Mouse (Mus musculus) kidney, postnatal 14 days (tissue): Measurements from ENCODE around the gene Krtap4-1.
"Not testable (repeated sequence)": the region's sequence is repeated elsewhere in the genome, so short reads cannot be mapped to it uniquely, and the experiment has no call there.

Experiments used
- DNase-seq: peaks from one replicate; pipeline ENCODE4 v3.0.0; 2022; ENCODE audit warnings: mixed read lengths

Gene Krtap4-1

DNA sequence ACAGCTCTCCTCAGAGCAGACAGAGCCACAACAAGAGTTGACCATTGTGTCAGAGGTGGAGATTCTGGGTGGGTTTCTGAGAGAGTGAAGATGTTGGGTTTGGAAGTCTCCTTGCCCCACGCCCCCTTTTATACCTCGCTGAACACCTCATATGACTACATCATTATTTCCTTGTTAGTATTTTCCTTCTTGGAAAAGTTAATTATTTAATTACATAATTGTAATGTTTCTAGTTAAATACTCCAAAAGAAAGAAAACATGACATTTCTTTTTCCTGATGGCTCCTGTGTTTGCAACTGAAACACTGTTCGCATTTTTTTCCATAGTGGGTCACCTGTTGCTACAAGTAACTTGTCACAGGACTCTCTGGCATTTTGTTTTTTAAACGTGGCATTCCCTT lies at the start of gene Krtap4-1:
Gene Krtap4-1 (minus strand): TSS at position 101 of the 400 bp plus-strand sequence.
- DNase-seq = no peak

GRCm38 (mm10) chr11:99665860-99666259 lies 37.8 kb upstream of the Krtap4-1 start, which contains the start of gene Krtap4-6:
Krtap4-6 (minus strand) TSS chr11:99665960.
- no peak for DNase-seq

DNA sequence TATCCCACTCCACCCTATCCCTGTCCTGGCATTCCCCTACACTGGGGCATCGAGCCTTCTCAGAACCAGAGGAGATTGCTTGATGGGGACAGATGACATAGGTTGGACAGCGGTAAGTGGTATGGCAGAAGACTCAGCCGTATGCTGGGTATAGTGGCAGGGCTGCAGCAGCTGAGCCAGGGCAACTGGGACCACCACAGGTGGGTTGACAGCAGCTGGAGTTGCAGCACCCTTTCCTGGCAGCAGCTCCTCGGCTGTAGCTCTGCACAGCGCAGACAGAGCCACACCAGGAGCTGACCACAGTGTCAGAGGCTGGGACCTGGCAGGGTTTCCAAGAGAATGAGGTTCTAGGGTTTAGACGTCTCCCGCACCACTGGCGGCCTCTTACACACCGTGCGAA lies 34.8 kb upstream of the Krtap4-1 start:
- no peak for DNase-seq

GRCm38 (mm10) chr11:99659256-99659655 lies 31.2 kb upstream of the Krtap4-1 start:
- DNase-seq = no peak

DNA sequence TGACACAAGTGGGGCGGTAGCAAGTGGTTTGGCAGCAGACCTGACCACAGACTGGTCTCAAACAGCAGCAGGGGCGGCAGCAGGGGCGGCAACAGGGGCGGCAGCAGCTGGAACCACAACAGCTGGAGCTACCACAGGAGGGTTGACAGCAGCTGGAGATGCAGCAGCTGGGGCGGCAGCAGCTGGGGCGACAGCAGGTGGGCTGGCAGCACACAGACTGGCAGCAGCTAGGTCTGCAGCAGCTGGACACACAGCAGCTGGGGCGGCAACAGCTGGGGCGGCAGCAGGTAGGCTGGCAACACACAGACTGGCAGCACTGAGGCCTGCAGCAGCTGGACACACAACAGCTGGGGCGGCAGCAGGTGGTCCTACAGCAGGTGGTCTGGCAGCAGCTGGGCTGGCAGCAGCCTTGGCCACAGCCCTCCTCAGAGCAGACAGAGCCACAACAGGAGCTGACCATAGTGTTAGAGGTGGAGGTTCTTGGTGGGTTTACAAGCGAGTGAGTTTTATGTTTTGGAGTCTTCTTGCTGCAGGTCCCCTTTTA lies 30.5 kb upstream of the Krtap4-1 start, which contains the start of gene Gm11563:
Gene Gm11563 (minus strand): TSS at position 494 of the 544 bp plus-strand sequence.
- DNase-seq = not testable (repeated sequence)

DNA sequence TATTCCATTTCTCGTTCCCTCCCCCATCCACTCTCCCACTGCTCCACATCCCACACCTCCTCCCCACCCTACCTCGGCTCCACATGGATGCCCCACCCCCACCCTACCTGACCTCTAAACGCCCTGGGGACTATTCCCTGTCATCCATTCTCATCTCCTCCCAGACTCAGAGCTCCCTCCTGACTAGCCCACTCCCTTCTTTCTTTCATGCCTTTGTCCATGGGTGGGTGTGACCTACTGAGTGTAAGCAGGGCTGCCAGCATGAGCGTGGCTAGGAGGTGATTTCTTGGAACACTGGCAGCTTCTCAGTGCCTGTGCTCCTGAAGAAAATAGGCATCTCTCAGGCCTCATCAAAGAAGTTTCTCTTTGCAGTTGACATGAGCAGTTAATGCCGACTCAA lies 29.0 kb upstream of the Krtap4-1 start:
- no peak for DNase-seq

GRCm38 (mm10) chr11:99650136-99650535 lies 22.1 kb upstream of the Krtap4-1 start, which contains the start of gene Gm11555:
Gm11555 (minus strand) TSS chr11:99650236.
- DNase-seq = no peak

DNA sequence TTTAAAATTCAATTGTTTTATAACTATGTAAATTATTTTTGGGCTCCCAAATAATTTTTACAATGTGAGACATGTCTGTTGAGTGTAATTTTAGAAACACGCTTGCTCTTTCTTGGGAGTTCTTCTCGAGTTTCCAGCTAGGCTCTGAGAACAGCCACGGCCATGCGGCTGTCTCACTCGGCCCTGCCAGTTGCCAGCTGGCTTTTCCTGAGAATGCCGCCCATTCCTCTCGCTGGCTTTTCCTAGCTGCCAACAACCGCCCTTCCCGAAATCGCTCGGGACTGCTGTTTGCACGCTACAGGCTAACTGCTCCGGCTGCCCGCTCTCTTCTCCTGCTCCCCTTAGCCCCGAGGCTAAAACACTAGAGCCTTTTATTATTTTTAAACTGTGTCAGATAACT lies 18.4 kb upstream of the Krtap4-1 start:
- no peak for DNase-seq

DNA sequence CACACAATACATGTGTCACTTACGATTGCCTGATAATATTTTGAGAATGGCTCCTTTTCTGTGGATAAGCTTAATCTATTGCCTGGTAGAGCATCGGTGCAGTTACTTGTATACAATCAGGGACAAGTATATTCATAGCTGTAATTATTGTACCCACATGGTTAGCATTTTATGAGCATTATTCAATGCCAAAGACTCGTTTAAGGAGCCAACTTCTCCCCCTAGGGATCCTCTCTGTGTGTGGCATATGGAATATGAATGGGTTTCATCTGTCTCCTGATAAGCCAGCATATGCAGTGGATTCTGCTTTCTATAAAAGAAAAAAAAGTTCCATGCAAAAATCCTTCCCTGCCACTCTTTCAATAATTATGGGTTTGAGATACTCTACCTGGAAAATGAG lies 16.3 kb upstream of the Krtap4-1 start:
- DNase-seq = no peak

- not testable (repeated sequence) for DNase-seq
Measured at GRCm38 (mm10) chr11:99643635-99644139, 15.6 kb upstream of the Krtap4-1 start, which contains the start of gene Krtap4-7. Krtap4-7 (minus strand) TSS chr11:99644089.

GRCm38 (mm10) chr11:99640926-99641325 lies 12.9 kb upstream of the Krtap4-1 start:
- no peak for DNase-seq

- no peak for DNase-seq
Measured at GRCm38 (mm10) chr11:99637086-99637485, 9.0 kb upstream of the Krtap4-1 start.

- no peak for DNase-seq
Measured at GRCm38 (mm10) chr11:99634653-99635134, 6.7 kb upstream of the Krtap4-1 start, which contains the start of gene Krtap4-2. Krtap4-2 (minus strand) TSS chr11:99635084.

DNA sequence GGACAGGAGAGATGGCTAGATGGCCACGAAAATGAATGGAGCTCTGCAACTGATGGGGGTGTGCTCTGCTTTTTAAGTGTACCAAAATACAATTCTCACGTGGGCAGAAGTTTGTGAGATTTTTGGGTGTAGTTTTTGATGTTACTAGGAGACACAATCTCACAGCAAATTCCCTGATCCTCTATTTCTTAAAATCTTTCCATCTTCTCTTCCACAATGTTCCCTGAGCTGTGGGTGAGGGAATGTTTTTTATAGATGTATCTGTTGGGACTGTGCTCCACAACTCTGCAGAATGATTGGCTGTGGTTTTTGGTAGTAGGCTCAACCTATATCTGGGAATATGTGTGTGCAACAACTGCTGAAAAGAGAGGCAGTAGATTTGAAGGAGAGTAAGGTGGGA lies 5.3 kb upstream of the Krtap4-1 start:
- DNase-seq = no peak

- DNase-seq = no peak
Measured at GRCm38 (mm10) chr11:99630890-99631289, 2.9 kb upstream of the Krtap4-1 start.

- no peak for DNase-seq
Measured at GRCm38 (mm10) chr11:99620335-99620734, 7.7 kb downstream of the Krtap4-1 start, which contains the start of gene Gm11562. Gm11562 (minus strand) TSS chr11:99620435.

GRCm38 (mm10) chr11:99614796-99615363 lies 13.2 kb downstream of the Krtap4-1 start, which contains the start of gene Krtap2-4:
Krtap2-4 (minus strand) TSS chr11:99614846.
- DNase-seq = no peak

DNA sequence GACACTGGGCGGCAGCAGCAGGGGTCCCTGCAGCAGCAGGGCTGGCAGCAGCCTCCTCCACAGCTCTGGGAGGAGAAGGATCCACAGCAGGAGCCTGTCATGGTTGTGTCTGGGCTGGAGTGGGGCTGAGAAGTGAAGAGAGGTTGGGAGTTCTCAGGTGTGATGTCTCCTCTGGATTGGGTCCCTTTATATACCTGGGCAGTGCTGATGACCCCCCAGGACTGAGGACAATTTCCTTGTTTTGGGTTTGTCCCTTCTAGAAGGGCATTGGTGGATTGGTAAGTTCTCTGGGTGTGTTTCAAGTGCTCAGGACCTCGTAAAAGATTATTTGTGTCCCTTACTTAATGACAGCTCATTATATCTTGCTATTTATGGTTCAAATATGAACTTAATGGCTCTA lies 17.9 kb downstream of the Krtap4-1 start, which contains the start of gene Gm11937:
Gene Gm11937 (minus strand): TSS at position 101 of the 400 bp plus-strand sequence.
- not testable (repeated sequence) for DNase-seq

DNA sequence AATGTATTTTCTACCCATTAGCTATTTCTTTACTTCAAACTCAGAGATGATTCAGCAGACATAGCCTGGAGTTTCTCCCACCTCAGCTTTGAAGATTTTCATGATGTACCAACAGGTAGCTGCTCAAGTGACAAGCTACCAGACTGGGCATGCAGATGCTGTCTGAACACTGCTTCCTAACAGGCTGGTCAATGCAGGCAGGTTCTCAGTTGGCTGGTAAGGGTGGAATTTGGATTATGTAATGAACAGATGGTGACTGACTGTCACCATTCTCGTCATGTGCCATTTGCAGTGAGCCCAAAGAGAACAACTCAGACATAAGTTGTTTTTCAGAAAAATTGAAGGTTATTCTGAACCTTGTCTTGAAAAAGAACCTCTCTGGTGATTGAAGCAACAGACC lies 18.9 kb downstream of the Krtap4-1 start:
- DNase-seq = no peak

DNA sequence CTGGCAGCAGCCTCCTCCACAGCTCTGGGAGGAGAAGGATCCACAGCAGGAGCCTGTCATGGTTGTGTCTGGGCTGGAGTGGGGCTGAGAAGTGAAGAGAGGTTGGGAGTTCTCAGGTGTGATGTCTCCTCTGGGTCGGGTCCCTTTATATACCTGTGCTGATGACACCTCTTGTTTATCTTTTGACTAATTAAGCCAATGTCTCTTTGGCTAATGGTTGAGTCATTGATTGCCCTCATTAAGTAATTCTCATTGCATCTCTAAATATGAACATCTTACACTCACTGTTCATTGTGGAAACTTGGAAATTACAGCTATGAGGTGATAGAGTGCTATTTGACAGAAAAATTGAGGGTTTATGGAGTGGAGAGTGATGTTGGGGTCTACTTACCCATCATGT lies 24.8 kb downstream of the Krtap4-1 start, which contains the start of gene Gm11938:
Gene Gm11938 (minus strand): TSS at position 101 of the 400 bp plus-strand sequence.
- not testable (repeated sequence) for DNase-seq

DNA sequence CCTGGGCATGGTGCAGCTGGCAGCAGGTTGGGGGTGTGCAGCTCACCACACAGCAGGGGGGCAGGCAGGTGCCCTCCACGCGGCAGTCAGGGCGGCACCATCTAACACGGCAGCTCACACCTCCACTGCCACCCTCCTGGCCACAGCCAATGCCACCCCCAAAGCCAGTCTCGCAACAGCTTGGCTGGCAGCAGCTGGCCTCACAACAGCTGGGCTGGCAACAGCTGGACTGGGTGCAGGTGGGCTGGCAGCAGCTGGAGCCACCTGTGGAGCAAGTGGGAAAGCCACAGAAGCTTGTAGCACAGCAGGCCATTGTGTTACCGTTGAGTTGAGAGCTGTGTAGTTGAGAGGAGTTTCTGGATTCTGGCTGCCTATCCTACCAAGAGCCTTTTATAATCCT lies 30.3 kb downstream of the Krtap4-1 start, which contains the start of gene Krtap9-3:
Gene Krtap9-3 (minus strand): TSS at position 364 of the 400 bp plus-strand sequence.
- DNase-seq = not testable (repeated sequence)

GRCm38 (mm10) chr11:99590981-99591380 lies 37.1 kb downstream of the Krtap4-1 start, which contains the start of gene Krtap1-3:
Krtap1-3 (minus strand) TSS chr11:99591339.
- no peak for DNase-seq

DNA sequence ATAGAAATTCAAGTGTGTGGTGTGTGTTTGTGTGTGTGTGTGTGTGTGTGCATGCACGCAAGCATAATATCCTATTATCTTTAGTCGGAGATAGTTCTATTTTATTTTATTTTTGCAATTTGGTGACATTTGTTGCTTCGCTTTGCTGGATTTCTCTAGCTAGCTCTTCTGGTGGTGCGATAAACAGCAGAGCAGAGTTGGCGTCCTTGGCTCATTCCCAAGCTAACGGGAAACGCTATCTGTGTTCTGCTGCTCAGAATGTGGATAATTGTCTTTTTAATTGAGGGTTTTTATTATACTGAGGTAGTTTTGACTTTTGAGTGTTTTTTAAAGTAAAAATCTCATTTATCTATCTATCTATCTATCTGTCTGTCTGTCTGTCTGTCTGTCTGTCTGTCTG lies 42.9 kb downstream of the Krtap4-1 start:
- DNase-seq = no peak
